Mouse (Mus musculus) limb, embryonic 14.5 days (tissue): ENCODE results near the gene Lrmda. TPM values are rescaled to one million over a fixed set of nuclear protein-coding genes. Genes with fewer than 3 reads are reported as not detected.

ENCODE experiments used
- ATAC-seq: fragments of 200-750 bp; cut with Nextera tagmentation; 2 replicates; pipeline ENCODE4 v1.8.0; 2017; ENCODE audit warnings: low read depth, moderate number of reproducible peaks, moderate TSS enrichment; ENCODE audit not compliant: low FRiP score
- DNase-seq: peaks from one replicate; pipeline ENCODE4 v3.0.0-alpha.2; 2015; ENCODE audit warnings: low spot score
- H3K27ac ChIP-seq: fragments of 300-500 bp; sonication (generic); replicated peaks from 2 replicates; pipeline ENCODE4 v1.5.1; 2014; ENCODE audit warnings: low read depth, mild to moderate bottlenecking, low read length, moderate library complexity, mixed read lengths
- H3K27me3 ChIP-seq: fragments of 300-500 bp; sonication (generic); 2 replicates; pipeline ENCODE4 v1.6.1; 2014; ENCODE audit warnings: low read length, mixed read lengths; ENCODE audit not compliant: control insufficient read depth, insufficient read depth
- H3K36me3 ChIP-seq: fragments of 300-500 bp; sonication (generic); 2 replicates; pipeline ENCODE4 v1.6.1; 2014; ENCODE audit warnings: mild to moderate bottlenecking, low read length, moderate library complexity, mixed read lengths; ENCODE audit not compliant: control insufficient read depth, insufficient read depth
- H3K4me1 ChIP-seq: fragments of 300-500 bp; sonication (generic); 2 replicates; pipeline ENCODE4 v1.6.1; 2014; ENCODE audit warnings: antibody characterized with exemption, low read length, mixed read lengths; ENCODE audit not compliant: control insufficient read depth, insufficient read depth
- H3K4me2 ChIP-seq: fragments of 300-500 bp; sonication (generic); replicated peaks from 2 replicates; pipeline ENCODE4 v1.6.1; 2014; ENCODE audit warnings: low read depth, mild to moderate bottlenecking, low read length, moderate library complexity; ENCODE audit not compliant: severe bottlenecking
- H3K4me3 ChIP-seq: fragments of 300-500 bp; sonication (generic); replicated peaks from 2 replicates; pipeline ENCODE4 v1.5.1; 2014; ENCODE audit warnings: low read length
- H3K9ac ChIP-seq: fragments of 300-500 bp; sonication (generic); 2 replicates; pipeline ENCODE4 v1.6.1; 2014; ENCODE audit warnings: mild to moderate bottlenecking, low read depth, low read length, moderate library complexity; ENCODE audit not compliant: severe bottlenecking
- H3K9me3 ChIP-seq: fragments of 300-500 bp; sonication (generic); 2 replicates; pipeline ENCODE4 v1.6.1; 2016; ENCODE audit warnings: low read length; ENCODE audit not compliant: control insufficient read depth
- POLR2A ChIP-seq: fragments of 200-500 bp; IDR thresholded peaks from 2 replicates; pipeline ENCODE4 v1.8.0; 2012; ENCODE audit warnings: inconsistent platforms, mild to moderate bottlenecking, moderate library complexity, borderline replicate concordance; ENCODE audit not compliant: insufficient read depth, insufficient read length; ENCODE audit errors: extremely low read depth
- WGBS: fragments of 180-500 bp; shearing (Covaris S2); extraction: QIAGEN DNeasy Blood & Tissue Kit; methylation state at CpG from one replicate; pipeline ENCODE4 v1.1.7; 2014; 5-methylcytosine and 5-hydroxymethylcytosine counted together
- polyA plus RNA-seq, 2 experiments: library from polyadenylated mRNA; depleted of rRNA in 1 of 2; stranded (reverse) in 1 of 2; unstranded in 1 of 2; fragments of >200 nt; fragmentation: Nextera tagmentation in 1 of 2; extraction: Ambion mirVana in 1 of 2; gene quantifications; 2 replicates each; pipeline versions ENCODE4 v1.2.1 to v1.2.3; 2012 to 2014

Gene Lrmda
- polyA plus RNA-seq, 2 experiments: 0.08 to 0.72 TPM

GRCm38 (mm10) chr14:21999588-21999987, 19.9 kb upstream of the Lrmda start:
- Histone ChIP-seq H3K4me2 (no peak overlapping the region), H3K9ac (no peak overlapping the region), H3K27me3 (no peaks in the 10 kb centered on the region), H3K4me3 (no peak overlapping the region), H3K27ac (no peak overlapping the region), H3K4me1 (0 out of 2 replicates have a peak, but pooled peaks cover 3% of the 10 kb centered on the region), H3K9me3 (no peaks in the 10 kb centered on the region), H3K36me3 (no peaks in the 10 kb centered on the region)
- ATAC-seq: no peak
- TF ChIP-seq POLR2A: no peak
- no peak for DNase-seq
- WGBS: 92% methylated on average over 4 of the region's 4 CpGs

- Histone ChIP-seq H3K4me1 (no peaks in the 10 kb centered on the region), H3K9me3 (no peaks in the 10 kb centered on the region), H3K9ac (no peak overlapping the region), H3K4me3 (no peak overlapping the region), H3K27ac (no peak overlapping the region), H3K27me3 (no peaks in the 10 kb centered on the region), H3K4me2 (no peak overlapping the region), H3K36me3 (no peaks in the 10 kb centered on the region)
- ATAC-seq (no peak), DNase-seq (no peak)
- TF ChIP-seq POLR2A: no peak
- 88% methylated on average over 1 of the region's 1 CpGs for WGBS
These were observed 16.3 kb upstream of the Lrmda start for GRCm38 (mm10) chr14:22003231-22003630.

- H3K27me3 ChIP-seq: no peaks in the 10 kb centered on the region
- TF ChIP-seq POLR2A: no peak
- DNase-seq: no peak
- no peaks in the 10 kb centered on the region for H3K4me1 ChIP-seq
- no peak overlapping the region for H3K27ac ChIP-seq
- no peak overlapping the region for H3K4me3 ChIP-seq
- H3K9me3 ChIP-seq: no peaks in the 10 kb centered on the region
- no peaks in the 10 kb centered on the region for H3K36me3 ChIP-seq
- no peak for ATAC-seq
- 53% methylated on average over 4 of the region's 4 CpGs for WGBS
- H3K4me2 ChIP-seq: no peak overlapping the region
- no peak overlapping the region for H3K9ac ChIP-seq
These were observed 15.9 kb upstream of the Lrmda start for GRCm38 (mm10) chr14:22003631-22004030.

- no peaks in the 10 kb centered on the region for H3K27me3 ChIP-seq
- no peak for TF ChIP-seq POLR2A
- H3K4me3 ChIP-seq: no peak overlapping the region
- no peak overlapping the region for H3K27ac ChIP-seq
- H3K9ac ChIP-seq: no peak overlapping the region
- 38% methylated on average over 4 of the region's 4 CpGs for WGBS
- no peaks in the 10 kb centered on the region for H3K4me1 ChIP-seq
- H3K9me3 ChIP-seq: no peaks in the 10 kb centered on the region
- no peaks in the 10 kb centered on the region for H3K36me3 ChIP-seq
- H3K4me2 ChIP-seq: no peak overlapping the region
- ATAC-seq (no peak), DNase-seq (no peak)
These were observed 14.6 kb upstream of the Lrmda start for GRCm38 (mm10) chr14:22004943-22005342.

- Histone ChIP-seq H3K4me1 (no peaks in the 10 kb centered on the region), H3K27ac (no peak overlapping the region), H3K9ac (no peak overlapping the region), H3K4me3 (no peak overlapping the region), H3K36me3 (no peaks in the 10 kb centered on the region), H3K27me3 (no peaks in the 10 kb centered on the region), H3K9me3 (no peaks in the 10 kb centered on the region), H3K4me2 (no peak overlapping the region)
- TF ChIP-seq POLR2A: no peak
- ATAC-seq (no peak), DNase-seq (no peak)
- WGBS: 73% methylated on average over 6 of the region's 6 CpGs
These were observed 12.5 kb upstream of the Lrmda start for GRCm38 (mm10) chr14:22007006-22007405.

- H3K9me3 ChIP-seq: no peaks in the 10 kb centered on the region
- H3K36me3 ChIP-seq: no peaks in the 10 kb centered on the region
- WGBS: 92% methylated on average over 5 of the region's 5 CpGs
- H3K27ac ChIP-seq: no peak overlapping the region
- H3K9ac ChIP-seq: no peak overlapping the region
- DNase-seq: no peak
- H3K4me1 ChIP-seq: peaks cover 4% of the 10 kb centered on the region; the same call in 1 of the 2 replicates
- ATAC-seq: no peak
- H3K27me3 ChIP-seq: no peaks in the 10 kb centered on the region; the same call in 1 of the 2 replicates
- no peak for TF ChIP-seq POLR2A
- H3K4me3 ChIP-seq: no peak overlapping the region
- H3K4me2 ChIP-seq: no peak overlapping the region
These were observed 5.2 kb upstream of the Lrmda start for GRCm38 (mm10) chr14:22014315-22014714.
